Mouse (Mus musculus) myocyte (in vitro differentiated cells): ENCODE data around the gene Herc3.

Experiments
- CEBPB ChIP-seq: IDR thresholded peaks from 2 replicates; pipeline ENCODE4 v1.6.1; 2011; ENCODE audit warnings: mild to moderate bottlenecking, moderate library complexity; ENCODE audit not compliant: poor library complexity, insufficient read depth, severe bottlenecking
- E2F4 ChIP-seq: IDR thresholded peaks from one replicate; pipeline ENCODE4 v1.6.1; 2011; ENCODE audit warnings: mild to moderate bottlenecking, control low read depth, moderate library complexity; ENCODE audit not compliant: insufficient read depth
- MAX ChIP-seq: IDR thresholded peaks from one replicate; pipeline ENCODE4 v1.6.1; 2011; ENCODE audit warnings: low read depth, mild to moderate bottlenecking, control low read depth
- POLR2A ChIP-seq: IDR thresholded peaks from one replicate; pipeline ENCODE4 v1.6.1; 2011; ENCODE audit warnings: low read depth, mild to moderate bottlenecking, control low read depth, moderate library complexity; ENCODE audit not compliant: insufficient read length
- TCF12 ChIP-seq: IDR thresholded peaks from one replicate; pipeline ENCODE4 v1.6.1; 2011; ENCODE audit warnings: mild to moderate bottlenecking, control low read depth; ENCODE audit not compliant: poor library complexity, insufficient read depth, severe bottlenecking
- TCF3 ChIP-seq: IDR thresholded peaks from one replicate; pipeline ENCODE4 v1.6.1; 2011; ENCODE audit warnings: low read depth, control low read depth; ENCODE audit not compliant: insufficient read length
- USF1 ChIP-seq: IDR thresholded peaks from one replicate; pipeline ENCODE4 v1.6.1; 2011; ENCODE audit warnings: low read depth, mild to moderate bottlenecking, control low read depth, moderate library complexity

GRCm38 (mm10) chr6:58942276-58942675 lies 111.0 kb downstream of the Herc3 start:
- no peak for TF ChIP-seq MAX
- TF ChIP-seq USF1, result no peak
- TF ChIP-seq CEBPB, result no peak
- TF ChIP-seq POLR2A, result no peak
- TF ChIP-seq TCF12, result no peak
- no peak for TF ChIP-seq TCF3
- TF ChIP-seq E2F4, result no peak
